Mouse (Mus musculus): ENCODE measurements around the gene Rrnad1. TPM values are rescaled to one million over a fixed set of nuclear protein-coding genes. Genes with fewer than 3 reads are reported as not detected.

Gene Rrnad1
- polyA plus RNA-seq, 1 experiment from 2014 or later = 19.6 TPM

- Histone ChIP-seq H3K27me3 (ENCODE audit: insufficient read depth, low read length) (no peaks in the 10 kb centered on the region), H3K4me3 (ENCODE audit: low read depth, low read length) (no peak overlapping the region), H3K4me2 (no peak overlapping the region), H3K36me3 (ENCODE audit: insufficient read depth) (peaks cover 71% of the 10 kb centered on the region), H3K9ac (no peak overlapping the region), H3K9me3 (ENCODE audit: low read depth, low read length) (no peaks in the 10 kb centered on the region), H3K27ac (ENCODE audit: low read depth) (no peak overlapping the region), H3K4me1 (ENCODE audit: insufficient read depth) (peaks cover 9% of the 10 kb centered on the region; the same call in 1 of the 2 replicates)
- WGBS = 80% methylated on average over 5 of the region's 5 CpGs
- ATAC-seq (ENCODE audit: insufficient read depth) = no peak
- DNase-seq = no peak
- no peak for TF ChIP-seq CTCF (IDR thresholded peaks at IDR 0.05; ENCODE audit: low read depth)
These were observed 3.5 kb upstream of the Rrnad1 start for GRCm38 (mm10) chr3:87934026-87934425.

GRCm38 (mm10) chr3:87929341-87930077, 1.0 kb downstream of the Rrnad1 start:
- Histone ChIP-seq H3K4me2 (peak overlapping the region; percentile 92), H3K9me3 (ENCODE audit: low read depth, low read length) (no peaks in the 10 kb centered on the region), H3K4me1 (ENCODE audit: insufficient read depth) (peaks cover 11% of the 10 kb centered on the region; the same call in 1 of the 2 replicates), H3K27ac (ENCODE audit: low read depth) (peak overlapping the region; percentile 86), H3K4me3 (ENCODE audit: low read depth, low read length) (peak overlapping the region; percentile 96), H3K9ac (peak overlapping the region; percentile 92), H3K36me3 (ENCODE audit: insufficient read depth) (peaks cover 63% of the 10 kb centered on the region), H3K27me3 (ENCODE audit: insufficient read depth, low read length) (no peaks in the 10 kb centered on the region)
- TF ChIP-seq CTCF (IDR thresholded peaks at IDR 0.05; ENCODE audit: low read depth) = no peak
- 5% methylated on average over 26 of the region's 26 CpGs for WGBS
- peak; percentile 43; the same call in 1 of the 2 replicates for ATAC-seq (ENCODE audit: insufficient read depth)
- no peak for DNase-seq

GRCm38 (mm10) chr3:87927452-87927851, 3.1 kb downstream of the Rrnad1 start:
- 88% methylated on average over 5 of the region's 5 CpGs for WGBS
- Histone ChIP-seq H3K9me3 (ENCODE audit: low read depth, low read length) (no peaks in the 10 kb centered on the region), H3K27me3 (ENCODE audit: insufficient read depth, low read length) (no peaks in the 10 kb centered on the region), H3K27ac (ENCODE audit: low read depth) (no peak overlapping the region), H3K4me3 (ENCODE audit: low read depth, low read length) (no peak overlapping the region), H3K4me2 (no peak overlapping the region), H3K9ac (no peak overlapping the region), H3K36me3 (ENCODE audit: insufficient read depth) (peaks cover 66% of the 10 kb centered on the region), H3K4me1 (ENCODE audit: insufficient read depth) (peaks cover 11% of the 10 kb centered on the region; the same call in 1 of the 2 replicates)
- TF ChIP-seq CTCF (IDR thresholded peaks at IDR 0.05; ENCODE audit: low read depth) = no peak
- DNase-seq (no peak), ATAC-seq (ENCODE audit: insufficient read depth) (no peak)

- Histone ChIP-seq H3K4me2 (no peak overlapping the region), H3K36me3 (ENCODE audit: insufficient read depth) (peaks cover 63% of the 10 kb centered on the region), H3K4me3 (ENCODE audit: low read depth, low read length) (no peak overlapping the region), H3K4me1 (ENCODE audit: insufficient read depth) (peaks cover 5% of the 10 kb centered on the region), H3K27me3 (ENCODE audit: insufficient read depth, low read length) (no peaks in the 10 kb centered on the region), H3K9ac (no peak overlapping the region), H3K9me3 (ENCODE audit: low read depth, low read length) (no peaks in the 10 kb centered on the region), H3K27ac (ENCODE audit: low read depth) (no peak overlapping the region)
- no peak for TF ChIP-seq CTCF (IDR thresholded peaks at IDR 0.05; ENCODE audit: low read depth)
- DNase-seq = no peak
- no peak for ATAC-seq (ENCODE audit: insufficient read depth)
- WGBS = 83% methylated on average over 7 of the region's 7 CpGs
These were observed 5.5 kb downstream of the Rrnad1 start for GRCm38 (mm10) chr3:87924996-87925395.

GRCm38 (mm10) chr3:87920270-87920943, 10.1 kb downstream of the Rrnad1 start:
- peak overlapping the region; percentile 84 for H3K4me2 ChIP-seq
- no peak overlapping the region for H3K27ac ChIP-seq (ENCODE audit: low read depth)
- DNase-seq (no peak), ATAC-seq (ENCODE audit: insufficient read depth) (no peak)
- H3K36me3 ChIP-seq (ENCODE audit: insufficient read depth) = peaks cover 62% of the 10 kb centered on the region
- no peaks in the 10 kb centered on the region for H3K9me3 ChIP-seq (ENCODE audit: low read depth, low read length)
- 0 out of 2 replicates have a peak, but pooled peaks have one; percentile 12 for TF ChIP-seq CTCF (IDR thresholded peaks at IDR 0.05; ENCODE audit: low read depth)
- no peaks in the 10 kb centered on the region for H3K27me3 ChIP-seq (ENCODE audit: insufficient read depth, low read length)
- no peaks in the 10 kb centered on the region; the same call in 1 of the 2 replicates for H3K4me1 ChIP-seq (ENCODE audit: insufficient read depth)
- H3K9ac ChIP-seq = peak overlapping the region; percentile 77
- peak overlapping the region; percentile 73 for H3K4me3 ChIP-seq (ENCODE audit: low read depth, low read length)
- WGBS = 58% methylated on average over 9 of the region's 9 CpGs

GRCm38 (mm10) chr3:87919336-87920108, 11.0 kb downstream of the Rrnad1 start, which contains the start of gene Mrpl24:
Mrpl24 (plus strand) TSS chr3:87919506.
- under 1% methylated on average over 30 of the region's 30 CpGs for WGBS
- Histone ChIP-seq H3K4me1 (ENCODE audit: insufficient read depth) (no peaks in the 10 kb centered on the region; the same call in 1 of the 2 replicates), H3K9ac (peak within 1 kb of the TSS; percentile 77), H3K4me3 (ENCODE audit: low read depth, low read length) (peak within 1 kb of the TSS; percentile 73), H3K9me3 (ENCODE audit: low read depth, low read length) (no peaks in the 10 kb centered on the region), H3K4me2 (peak within 1 kb of the TSS; percentile 84), H3K36me3 (ENCODE audit: insufficient read depth) (peaks cover 62% of the 10 kb centered on the region), H3K27me3 (ENCODE audit: insufficient read depth, low read length) (no peaks in the 10 kb centered on the region), H3K27ac (ENCODE audit: low read depth) (peak within 1 kb of the TSS; percentile 88)
- peak; percentile 79 for ATAC-seq (ENCODE audit: insufficient read depth)
- TF ChIP-seq CTCF (IDR thresholded peaks at IDR 0.05; ENCODE audit: low read depth) = no peak
- peak; percentile 96 for DNase-seq

All from lung, embryonic 14.5 days (tissue).